Mouse (Mus musculus) cortical plate, adult 2 months (tissue): ENCODE data around the gene Ntn3. TPM values are rescaled to one million over a fixed set of nuclear protein-coding genes. Genes with fewer than 3 reads are reported as not detected.

Experiments
- H3K27ac ChIP-seq: fragments of 200-500 bp; 2 replicates; pipeline ENCODE4 v1.5.1; 2012; ENCODE audit warnings: low read length, control low read depth, inconsistent platforms; ENCODE audit not compliant: insufficient read depth
- H3K4me1 ChIP-seq: fragments of 200-500 bp; 2 replicates; pipeline ENCODE4 v1.6.1; 2011; ENCODE audit warnings: low read length; ENCODE audit not compliant: control insufficient read depth, insufficient read depth
- H3K4me3 ChIP-seq: fragments of 200-500 bp; 2 replicates; pipeline ENCODE4 v1.5.1; 2011; ENCODE audit warnings: mild to moderate bottlenecking, low read length, control low read depth; ENCODE audit not compliant: insufficient read depth
- CTCF ChIP-seq: fragments of 200-500 bp; IDR thresholded peaks from 2 replicates; pipeline ENCODE4 v1.5.1; 2011; ENCODE audit warnings: mild to moderate bottlenecking, control low read depth, low read length; ENCODE audit not compliant: insufficient read depth; ENCODE audit errors: extremely low read depth
- POLR2A ChIP-seq: fragments of 200-500 bp; IDR thresholded peaks from 2 replicates; pipeline ENCODE4 v1.6.1; 2011; ENCODE audit warnings: mild to moderate bottlenecking, low read length, control low read depth; ENCODE audit not compliant: insufficient read depth; ENCODE audit errors: extremely low read depth
- polyA plus RNA-seq: library from polyadenylated mRNA; depleted of rRNA; stranded (reverse); fragments of >200 nt; gene quantifications from 2 replicates; pipeline ENCODE4 v1.2.3, GENCODE M21; 2012; rRNA removed

Gene Ntn3
- polyA plus RNA-seq, 1 experiment = 5.5 TPM

GRCm38 (mm10) chr17:24156394-24156793 is 52.9 kb downstream of the Ntn3 start:
- Histone ChIP-seq H3K27ac (no peak overlapping the region), H3K4me3 (no peak overlapping the region), H3K4me1 (no peaks in the 10 kb centered on the region)
- TF ChIP-seq CTCF = no peak
- TF ChIP-seq POLR2A = no peak

- Histone ChIP-seq H3K27ac (no peak overlapping the region), H3K4me1 (no peaks in the 10 kb centered on the region), H3K4me3 (no peak overlapping the region)
- TF ChIP-seq CTCF = no peak
- no peak for TF ChIP-seq POLR2A
Observed at GRCm38 (mm10) chr17:24155742-24156141, 53.6 kb downstream of the Ntn3 start.

GRCm38 (mm10) chr17:24154463-24154862 is 54.9 kb downstream of the Ntn3 start:
- no peaks in the 10 kb centered on the region for H3K4me1 ChIP-seq
- H3K27ac ChIP-seq = no peak overlapping the region
- no peak overlapping the region for H3K4me3 ChIP-seq
- TF ChIP-seq CTCF = no peak
- no peak for TF ChIP-seq POLR2A

Other genes starting within 250 kb of the Ntn3 start
- 0.46 and 0.47 TPM in 2 replicates for gene Prss30, start 229.0 kb downstream of the Ntn3 start, polyA plus RNA-seq
- gene Prss22, start 211.4 kb downstream of the Ntn3 start, polyA plus RNA-seq = 1.6 and 1.7 TPM in 2 replicates
- gene Prss27, start 171.4 kb downstream of the Ntn3 start, polyA plus RNA-seq = 0.08 TPM in 1 of 2 replicates, not detected in the other
- 23.5 and 25.1 TPM in 2 replicates for gene Kctd5, start 136.0 kb downstream of the Ntn3 start, polyA plus RNA-seq
- 42.5 and 44.8 TPM in 2 replicates for gene Pdpk1, start 58.6 kb downstream of the Ntn3 start, polyA plus RNA-seq
- 33.6 and 36.5 TPM in 2 replicates for gene Amdhd2, start 45.8 kb downstream of the Ntn3 start, polyA plus RNA-seq
- 2,699 and 2,818 TPM in 2 replicates for gene Atp6v0c, start 39.8 kb downstream of the Ntn3 start, polyA plus RNA-seq
- 62.7 and 72.7 TPM in 2 replicates for gene Tbc1d24, start 4.0 kb downstream of the Ntn3 start, polyA plus RNA-seq
- gene Tedc2, start 11.3 kb upstream of the Ntn3 start, polyA plus RNA-seq = 17.0 and 19.0 TPM in 2 replicates
- 4.4 and 4.8 TPM in 2 replicates for gene Ccnf, start 42.0 kb upstream of the Ntn3 start, polyA plus RNA-seq
- gene Abca17, start 141.5 kb upstream of the Ntn3 start, polyA plus RNA-seq = 0.86 and 1.3 TPM in 2 replicates
- 52.2 and 52.7 TPM in 2 replicates for gene Abca3, start 142.4 kb upstream of the Ntn3 start, polyA plus RNA-seq
- gene Rnps1, start 205.0 kb upstream of the Ntn3 start, polyA plus RNA-seq = 264 and 280 TPM in 2 replicates
- 55.4 and 55.9 TPM in 2 replicates for gene Eci1, start 217.1 kb upstream of the Ntn3 start, polyA plus RNA-seq
- 19.0 and 20.7 TPM in 2 replicates for gene Dnase1l2, start 233.6 kb upstream of the Ntn3 start, polyA plus RNA-seq